Mouse (Mus musculus) left cerebral cortex, postnatal 10 days (tissue): ENCODE measurements around the gene Cdkl1. TPM values are rescaled to one million over a fixed set of nuclear protein-coding genes. Genes with fewer than 3 reads are reported as not detected.

ENCODE experiments used
- DNase-seq, 2 experiments: peaks; one replicate each; pipeline ENCODE4 v3.0.0; 2021 to 2022; ENCODE audit warnings: low spot score in 2 of 2, mixed read lengths in 1 of 2; ENCODE audit errors: extremely low spot score in 1 of 2
- intact Hi-C: fragments of 180-260 bp; cut with DNase I; formaldehyde crosslinking; loops from one replicate; pipeline ENCODE4 v1.15.1; 2025
- total RNA-seq, 2 experiments: library from RNA; stranded (reverse); gene quantifications; 2 replicates each; pipeline ENCODE4 v1.2.3; 2021

Gene Cdkl1
- total RNA-seq, 2 experiments from 2014 or later = 43.7 to 43.8 TPM

DNA sequence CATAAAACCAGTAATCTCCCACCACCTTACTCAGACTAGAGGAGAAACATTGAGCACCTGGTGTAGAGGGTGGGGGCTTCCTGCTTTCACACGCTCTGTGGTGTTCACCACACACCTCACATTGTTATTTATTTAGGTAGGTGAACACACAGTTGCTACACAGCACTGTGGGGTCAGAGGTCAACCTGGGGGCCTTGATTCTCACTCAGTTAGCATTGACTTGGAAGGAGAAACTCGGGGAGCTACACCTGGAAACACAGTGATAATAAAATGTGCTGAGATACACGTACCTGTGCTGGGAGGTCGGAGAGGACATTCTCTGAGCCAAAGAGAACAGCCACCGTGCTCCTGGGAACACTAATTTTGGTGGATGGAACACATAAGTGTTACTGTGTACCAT, 2.7 kb downstream of the Cdkl1 start:
- intact Hi-C loops = no loop called here
- DNase-seq = no peak

DNA sequence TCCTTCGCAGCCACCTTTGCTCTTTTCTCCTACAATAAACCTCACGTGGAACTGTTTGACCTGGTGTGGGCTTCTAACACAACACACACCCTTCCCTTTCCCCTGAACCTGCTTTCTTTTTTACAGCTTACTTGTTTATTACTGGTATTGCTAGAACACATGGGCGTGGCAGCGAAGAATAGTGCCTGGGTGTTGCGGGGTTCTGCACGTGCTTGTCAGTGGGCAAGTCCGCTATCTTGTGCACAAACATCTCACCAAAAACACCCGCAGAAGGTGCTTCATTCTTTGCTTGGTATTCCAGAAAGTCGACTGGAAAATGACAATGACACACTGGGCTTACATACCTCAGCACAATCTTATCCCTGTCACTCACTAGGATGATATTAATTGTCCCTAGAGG, 5.6 kb downstream of the Cdkl1 start:
- intact Hi-C loops = no loop called here
- no peak for DNase-seq

GRCm38 (mm10) chr12:69783247-69784025, 7.6 kb downstream of the Cdkl1 start:
- intact Hi-C loops = no loop called here

DNA sequence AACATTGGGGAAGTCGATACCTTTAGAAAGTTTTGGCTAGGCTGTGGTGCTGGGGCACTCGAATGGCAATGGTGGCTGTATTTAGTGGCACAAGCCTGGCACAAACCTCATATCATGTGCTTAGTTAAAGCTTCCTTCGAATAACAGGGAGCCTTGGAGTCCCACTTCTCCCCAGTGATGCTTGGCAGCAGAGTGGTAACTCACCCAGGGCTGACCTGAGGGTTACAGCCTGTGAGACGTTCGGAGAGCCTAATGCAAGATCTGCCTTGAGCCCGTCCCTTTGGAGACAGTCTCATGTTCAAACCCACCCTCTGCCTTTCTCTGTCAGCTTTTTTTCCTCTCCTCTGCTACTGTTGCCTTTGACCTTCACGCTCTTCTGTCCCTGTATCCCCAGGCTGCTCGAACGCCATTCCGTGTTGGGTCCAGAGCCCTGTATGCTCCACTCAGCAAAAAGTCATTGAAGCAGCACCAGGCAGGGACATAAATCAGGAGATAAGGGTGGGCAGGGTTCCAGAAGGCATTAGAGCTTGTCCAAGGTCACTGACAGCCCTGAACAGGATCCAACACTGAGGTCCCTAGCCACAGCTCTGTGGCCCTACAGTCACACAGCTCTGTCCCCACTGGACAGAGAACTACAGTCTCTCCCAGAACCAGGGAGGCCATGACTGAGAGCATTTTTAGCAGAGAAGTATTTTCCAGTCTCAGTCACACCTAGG, 9.0 kb downstream of the Cdkl1 start:
- intact Hi-C loops = no loop called here
- DNase-seq = no peak

More at GRCm38 (mm10) chr12:69783247-69784025, 7.6 kb downstream of the Cdkl1 start:
- DNase-seq = no peak

DNA sequence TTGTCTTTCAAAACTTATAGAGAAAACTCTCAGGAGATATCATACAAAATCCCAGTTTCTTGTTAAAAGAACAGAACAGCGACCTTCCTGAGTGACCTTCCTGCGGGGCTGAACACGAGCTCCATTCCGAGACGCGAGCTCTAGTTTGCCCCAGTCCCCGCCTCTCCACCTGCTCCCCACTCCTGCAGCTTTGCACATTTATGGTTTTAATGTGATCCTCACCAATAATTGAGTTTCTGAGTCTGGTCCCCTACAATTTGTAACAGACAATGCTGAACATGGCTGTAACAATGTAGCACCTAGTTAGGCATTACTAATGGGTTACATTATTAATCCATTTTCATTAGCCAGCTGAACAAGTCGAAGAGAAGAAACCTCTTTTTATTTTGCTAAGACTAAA, 9.6 kb downstream of the Cdkl1 start:
- intact Hi-C loops = no loop called here
- DNase-seq = no peak

DNA sequence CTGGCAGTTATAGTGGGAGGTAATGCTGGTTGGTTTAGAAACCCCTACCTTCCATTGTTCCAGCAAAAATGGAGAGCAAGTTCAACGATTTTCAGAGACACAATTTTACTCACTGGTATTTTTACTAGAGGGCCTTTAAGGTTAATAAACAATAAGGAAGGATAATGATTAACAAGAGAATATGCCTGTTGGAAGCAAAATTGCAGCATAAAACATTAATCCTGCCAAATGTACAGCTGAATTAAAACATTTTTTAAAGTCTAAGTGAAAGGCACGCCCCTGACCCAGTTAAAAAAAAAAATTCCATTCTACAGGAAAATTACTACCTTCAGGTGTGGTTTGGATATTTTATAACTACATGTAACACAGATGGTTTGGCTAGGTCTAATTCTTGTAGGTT, 13.1 kb downstream of the Cdkl1 start:
- DNase-seq = no peak
- intact Hi-C loops = no loop called here

DNA sequence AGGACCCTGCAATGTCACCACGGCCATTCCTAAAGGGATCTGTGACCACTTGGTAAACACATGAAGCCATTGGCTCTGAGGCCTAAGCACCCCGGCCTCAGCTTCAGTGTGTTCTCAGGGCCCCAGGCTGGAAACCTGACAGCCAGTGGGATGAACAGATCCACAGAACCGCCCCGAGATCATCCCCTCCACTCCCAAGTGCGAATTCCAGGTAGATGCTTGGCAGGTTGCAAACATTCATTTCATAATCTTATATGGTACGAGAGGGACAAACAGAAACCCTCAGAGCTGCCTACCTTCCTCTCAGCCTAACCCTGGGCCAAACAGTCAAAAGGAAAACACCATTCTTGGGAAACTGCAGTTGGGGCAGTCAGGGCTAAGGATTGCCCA, 13.7 kb downstream of the Cdkl1 start:
- intact Hi-C loops = no loop called here

GRCm38 (mm10) chr12:69776607-69777340, 14.3 kb downstream of the Cdkl1 start:
- no peak for DNase-seq
- intact Hi-C loops = no loop called here

More for the DNA sequence above, 13.7 kb downstream of the Cdkl1 start:
- DNase-seq = no peak

DNA sequence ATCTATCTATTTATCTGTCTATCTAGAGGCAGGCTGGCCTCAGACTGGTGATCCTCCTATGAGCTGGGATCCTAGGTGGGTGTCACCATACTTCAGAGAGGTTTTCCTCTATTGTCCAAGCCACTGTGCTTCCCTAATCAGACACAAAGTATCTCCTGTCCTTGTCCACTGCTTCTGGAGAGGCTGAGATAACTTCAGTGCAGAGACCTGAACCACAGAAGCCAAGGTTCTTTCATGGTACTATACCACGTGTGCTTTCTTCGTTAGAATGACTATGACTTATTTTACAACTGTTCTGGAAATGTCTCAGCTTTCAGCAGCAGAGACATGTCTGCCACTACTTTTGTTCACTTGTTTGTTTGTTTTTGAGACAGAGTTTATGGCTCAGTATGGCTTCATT, 22.2 kb downstream of the Cdkl1 start:
- intact Hi-C loops = no loop called here
- no peak for DNase-seq

DNA sequence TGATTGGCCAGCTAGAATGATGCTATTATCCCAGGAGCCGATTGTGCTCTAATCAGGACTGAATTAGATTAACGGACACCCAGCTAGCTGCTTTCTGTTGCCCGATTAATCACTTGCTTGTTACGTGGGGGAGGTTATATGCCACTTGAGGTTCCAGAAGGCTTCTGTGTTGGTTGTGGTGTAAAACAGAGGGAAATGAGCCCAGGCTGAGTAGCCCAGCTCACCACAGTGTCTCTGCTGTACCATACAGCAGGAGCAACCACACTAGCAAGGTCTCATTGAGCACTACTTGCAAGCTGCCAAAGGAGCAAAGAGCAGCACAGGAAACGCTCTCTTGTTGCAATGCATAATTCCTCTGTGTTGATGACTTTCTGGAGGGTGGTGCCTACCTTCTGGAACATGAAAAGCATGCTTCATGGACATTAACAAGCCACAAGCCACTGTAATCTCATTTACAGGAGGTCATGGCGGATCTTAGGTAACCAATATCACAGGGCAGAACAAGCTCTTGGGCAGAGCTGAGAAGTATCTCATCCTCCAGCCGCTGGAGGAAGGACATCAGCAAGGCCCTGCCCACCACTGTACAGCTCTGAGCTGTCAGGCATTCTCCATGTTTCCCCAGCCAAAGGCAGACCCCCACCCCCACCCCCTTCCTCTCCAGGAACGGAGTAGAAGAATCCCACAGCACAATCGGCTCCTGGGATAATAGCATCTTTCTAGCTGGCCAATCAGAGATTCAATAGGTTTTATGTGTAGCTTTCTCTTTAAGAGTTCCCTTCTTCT, 23.4 kb downstream of the Cdkl1 start:
- intact Hi-C loops = no loop called here
- no peak for DNase-seq

DNA sequence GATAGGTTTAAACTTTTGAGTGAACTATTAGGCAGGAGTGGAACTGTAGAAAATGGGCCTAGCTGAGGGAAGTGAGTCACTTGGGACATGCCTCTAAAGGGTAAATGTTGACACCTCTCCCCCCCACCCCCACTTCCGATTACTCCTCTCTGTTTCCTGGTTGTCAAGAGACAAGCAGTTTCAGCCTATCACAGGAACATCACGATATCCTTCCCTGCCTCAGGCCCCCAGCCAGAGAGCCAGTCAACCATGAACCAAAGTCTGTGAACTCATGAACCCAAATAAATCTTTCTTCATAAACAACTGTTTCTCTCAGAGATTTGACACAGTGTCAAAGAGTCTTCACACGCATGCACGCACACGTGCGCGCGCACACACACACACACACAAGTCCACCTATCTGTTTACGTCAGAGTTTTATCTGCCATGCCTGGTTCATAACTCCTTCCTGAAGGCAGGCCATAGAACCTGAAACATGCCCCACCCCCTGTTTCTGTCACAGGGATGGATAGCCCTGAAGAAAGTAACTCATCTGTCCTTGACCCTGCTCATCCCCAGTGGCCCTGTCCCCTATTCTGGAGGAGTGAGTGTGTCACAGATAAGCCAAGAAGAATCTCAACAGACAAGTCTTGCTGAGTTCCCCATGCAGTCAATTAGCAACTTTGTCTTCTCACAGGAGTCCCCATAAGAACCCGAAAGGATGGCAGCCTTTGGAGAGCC, 24.7 kb downstream of the Cdkl1 start:
- intact Hi-C loops = no loop called here
- no peak for DNase-seq

- intact Hi-C loops = no loop called here
- no peak for DNase-seq
These were observed 25.5 kb downstream of the Cdkl1 start for GRCm38 (mm10) chr12:69765543-69765942.

DNA sequence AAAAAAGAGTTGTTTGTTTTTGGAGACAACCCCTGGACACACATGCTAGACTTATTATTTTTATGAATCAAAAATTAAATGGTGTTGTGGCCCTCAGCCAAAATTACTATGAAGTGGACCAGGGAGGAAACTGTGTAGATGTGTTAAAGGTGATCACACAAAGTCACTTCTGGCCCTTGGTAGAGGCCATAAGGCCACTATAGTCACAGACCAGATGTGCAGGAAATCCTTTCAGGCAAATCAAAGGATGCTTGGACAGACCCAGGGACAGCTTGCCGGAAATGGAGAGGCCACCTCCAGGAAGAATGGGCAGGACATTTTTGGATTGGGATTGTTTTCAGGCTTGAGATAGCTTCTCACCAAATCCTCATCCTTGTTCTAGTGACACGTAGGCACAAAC, 29.5 kb downstream of the Cdkl1 start:
- no peak for DNase-seq
- intact Hi-C loops = no loop called here

GRCm38 (mm10) chr12:69760743-69761406, 30.2 kb downstream of the Cdkl1 start:
- no peak for DNase-seq
- intact Hi-C loops = no loop called here

DNA sequence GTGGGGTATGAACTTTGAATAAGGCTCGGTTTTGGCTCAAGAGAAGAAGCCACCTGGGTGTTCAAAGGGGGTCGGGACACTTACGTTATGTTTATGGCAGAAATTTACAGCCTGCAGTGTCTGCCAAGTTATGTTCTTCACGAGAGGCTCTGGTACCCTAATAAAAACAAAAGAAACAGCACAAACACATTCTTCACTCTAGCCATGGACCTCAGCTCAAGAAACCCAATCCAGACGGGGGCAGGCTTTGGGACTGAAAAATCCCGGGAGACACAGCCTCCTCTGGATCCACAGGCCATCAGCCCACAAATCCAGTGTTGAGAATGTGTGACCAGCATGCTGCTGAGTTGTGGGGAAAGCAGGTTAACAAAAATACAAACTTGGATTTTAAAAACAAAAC, 31.1 kb downstream of the Cdkl1 start:
- DNase-seq = no peak
- intact Hi-C loops = no loop called here

- intact Hi-C loops = no loop called here
These were observed 31.7 kb downstream of the Cdkl1 start for GRCm38 (mm10) chr12:69759267-69759885.

More at GRCm38 (mm10) chr12:69759267-69759885, 31.7 kb downstream of the Cdkl1 start:
- DNase-seq = no peak
